Mouse (Mus musculus) spleen, adult 2 months (tissue): Measurements from ENCODE around the gene Alad. TPM values are rescaled to one million over a fixed set of nuclear protein-coding genes. Genes with fewer than 3 reads are reported as not detected.

Source experiments
- DNase-seq, 2 experiments: peaks; one replicate each; pipeline versions ENCODE4 v3.0.0 to v3.0.0-alpha.2; 2012 to 2021; ENCODE audit warnings: low spot score in 2 of 2, low read depth in 1 of 2
- H3K27ac ChIP-seq: fragments of 200-500 bp; 2 replicates; pipeline ENCODE4 v1.5.1; 2012; ENCODE audit warnings: low read length, inconsistent platforms; ENCODE audit not compliant: insufficient read depth
- H3K27me3 ChIP-seq: fragments of 200-500 bp; 2 replicates; pipeline ENCODE4 v1.6.1; 2012; ENCODE audit warnings: mild to moderate bottlenecking, moderate library complexity, low read length, inconsistent platforms; ENCODE audit not compliant: control insufficient read depth, insufficient read depth
- H3K36me3 ChIP-seq: fragments of 200-500 bp; 2 replicates; pipeline ENCODE4 v1.6.1; 2012; ENCODE audit warnings: mild to moderate bottlenecking, low read length, inconsistent platforms; ENCODE audit not compliant: control insufficient read depth, insufficient read depth
- H3K4me1 ChIP-seq: fragments of 200-500 bp; 2 replicates; pipeline ENCODE4 v1.6.1; 2011; ENCODE audit warnings: inconsistent platforms; ENCODE audit not compliant: control insufficient read depth, insufficient read depth, insufficient read length
- H3K4me3 ChIP-seq: fragments of 200-500 bp; 2 replicates; pipeline ENCODE4 v1.5.1; 2011; ENCODE audit warnings: mild to moderate bottlenecking, inconsistent platforms; ENCODE audit not compliant: insufficient read depth, insufficient read length; ENCODE audit errors: extremely low read depth
- CTCF ChIP-seq: fragments of 200-500 bp; IDR thresholded peaks from 2 replicates; pipeline ENCODE4 v1.5.1; 2011; ENCODE audit warnings: mild to moderate bottlenecking, inconsistent platforms; ENCODE audit not compliant: insufficient read depth, insufficient read length, insufficient replicate concordance; ENCODE audit errors: extremely low read depth
- POLR2A ChIP-seq: fragments of 200-500 bp; IDR thresholded peaks from 2 replicates; pipeline ENCODE4 v1.6.1; 2011; ENCODE audit warnings: low read depth, low read length, inconsistent platforms
- WGBS: fragments of 180-500 bp; shearing (Covaris S2); methylation state at CpG from one replicate; pipeline ENCODE4 v1.1.7; 2018; 5-methylcytosine and 5-hydroxymethylcytosine counted together
- polyA plus RNA-seq: library from polyadenylated mRNA; depleted of rRNA; stranded (reverse); fragments of >200 nt; gene quantifications from 2 replicates; pipeline ENCODE4 v1.2.3, GENCODE M21; 2012

The Alad gene
- polyA plus RNA-seq, 1 experiment = 128 TPM

GRCm38 (mm10) chr4:62527655-62528054 is 7.9 kb upstream of the Alad start:
- Histone ChIP-seq H3K4me1 (peaks cover 4% of the 10 kb centered on the region; the same call in 1 of the 2 replicates), H3K27ac (no peak overlapping the region), H3K36me3 (no peaks in the 10 kb centered on the region), H3K27me3 (no peaks in the 10 kb centered on the region), H3K4me3 (no peak overlapping the region)
- TF ChIP-seq POLR2A (no peak), CTCF (no peak)
- WGBS = 74% methylated on average over 4 of the region's 4 CpGs
- DNase-seq = no peak

DNA sequence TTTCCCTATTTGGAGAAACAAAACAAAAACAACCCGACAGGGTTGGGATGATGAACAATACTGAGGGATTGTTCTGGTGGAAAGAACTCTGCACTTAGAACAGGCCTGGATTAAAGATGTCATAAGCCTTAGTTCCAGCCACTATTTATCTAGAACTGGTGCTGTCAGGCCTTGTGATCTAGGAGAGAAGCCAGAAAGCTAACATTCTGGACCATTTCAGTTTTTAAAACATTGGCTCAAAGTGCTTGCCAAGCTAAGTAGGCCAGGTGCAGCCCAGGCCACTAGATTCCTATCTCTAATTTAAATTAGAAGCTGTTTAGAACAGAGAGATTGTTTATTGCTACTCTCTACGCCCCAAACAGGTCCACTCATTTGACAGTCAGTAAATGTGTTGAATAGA is 6.5 kb upstream of the Alad start:
- no peaks in the 10 kb centered on the region for H3K27me3 ChIP-seq
- 66% methylated on average over 2 of the region's 2 CpGs for WGBS
- H3K36me3 ChIP-seq = no peaks in the 10 kb centered on the region
- no peak overlapping the region for H3K4me3 ChIP-seq
- TF ChIP-seq POLR2A = no peak
- no peak for TF ChIP-seq CTCF
- DNase-seq = no peak
- peaks cover 4% of the 10 kb centered on the region; the same call in 1 of the 2 replicates for H3K4me1 ChIP-seq
- no peak overlapping the region for H3K27ac ChIP-seq

DNA sequence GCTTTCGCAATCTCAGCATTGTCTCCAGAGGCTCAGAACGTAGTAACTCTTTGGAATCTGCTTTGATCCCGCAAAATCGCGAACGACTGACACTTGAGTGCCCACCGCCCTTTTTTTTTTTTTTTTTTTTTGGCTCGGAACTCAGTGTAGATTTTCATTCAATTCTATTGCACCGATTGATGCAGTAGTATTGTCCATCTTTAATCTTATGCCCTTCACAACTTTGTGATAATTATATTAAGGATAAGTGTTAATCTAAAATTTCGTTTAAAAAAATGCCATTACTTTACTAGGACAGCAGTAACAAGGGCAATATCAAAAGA is 5.7 kb upstream of the Alad start:
- Histone ChIP-seq H3K36me3 (no peaks in the 10 kb centered on the region), H3K4me1 (peaks cover 4% of the 10 kb centered on the region; the same call in 1 of the 2 replicates), H3K27ac (no peak overlapping the region), H3K27me3 (no peaks in the 10 kb centered on the region), H3K4me3 (peak overlapping the region; percentile 51)
- TF ChIP-seq POLR2A = no peak
- TF ChIP-seq CTCF = no peak
- whole genome bisulfite sequencing = 1% methylated on average over 10 of the region's 10 CpGs
- DNase-seq = no peak

- DNase-seq = peak; percentile 90 to 95
- peak within 1 kb of the TSS; percentile 97 for H3K4me3 ChIP-seq
- WGBS = under 1% methylated on average over 59 of the region's 59 CpGs
- no peaks in the 10 kb centered on the region for H3K27me3 ChIP-seq
- H3K27ac ChIP-seq = peak within 1 kb of the TSS; percentile 90
- H3K4me1 ChIP-seq = peaks cover 4% of the 10 kb centered on the region; the same call in 1 of the 2 replicates
- no peaks in the 10 kb centered on the region for H3K36me3 ChIP-seq
- no peak for TF ChIP-seq CTCF
- no peak for TF ChIP-seq POLR2A
These were observed 5.2 kb upstream of the Alad start, which contains the start of the genes Pole3 and 4933430I17Rik for GRCm38 (mm10) chr4:62524651-62525488. Gene Pole3 (minus strand): TSS chr4:62525068. Gene 4933430I17Rik (plus strand): TSS chr4:62525369.

- Histone ChIP-seq H3K36me3 (no peaks in the 10 kb centered on the region), H3K27ac (no peak overlapping the region), H3K27me3 (no peaks in the 10 kb centered on the region), H3K4me1 (peaks cover 14% of the 10 kb centered on the region; the same call in 1 of the 2 replicates), H3K4me3 (no peak overlapping the region)
- no peak for DNase-seq
- 73% methylated on average over 2 of the region's 2 CpGs for WGBS
- TF ChIP-seq POLR2A = no peak
- TF ChIP-seq CTCF = no peak
These were observed 1.2 kb upstream of the Alad start for GRCm38 (mm10) chr4:62520892-62521400.

DNA sequence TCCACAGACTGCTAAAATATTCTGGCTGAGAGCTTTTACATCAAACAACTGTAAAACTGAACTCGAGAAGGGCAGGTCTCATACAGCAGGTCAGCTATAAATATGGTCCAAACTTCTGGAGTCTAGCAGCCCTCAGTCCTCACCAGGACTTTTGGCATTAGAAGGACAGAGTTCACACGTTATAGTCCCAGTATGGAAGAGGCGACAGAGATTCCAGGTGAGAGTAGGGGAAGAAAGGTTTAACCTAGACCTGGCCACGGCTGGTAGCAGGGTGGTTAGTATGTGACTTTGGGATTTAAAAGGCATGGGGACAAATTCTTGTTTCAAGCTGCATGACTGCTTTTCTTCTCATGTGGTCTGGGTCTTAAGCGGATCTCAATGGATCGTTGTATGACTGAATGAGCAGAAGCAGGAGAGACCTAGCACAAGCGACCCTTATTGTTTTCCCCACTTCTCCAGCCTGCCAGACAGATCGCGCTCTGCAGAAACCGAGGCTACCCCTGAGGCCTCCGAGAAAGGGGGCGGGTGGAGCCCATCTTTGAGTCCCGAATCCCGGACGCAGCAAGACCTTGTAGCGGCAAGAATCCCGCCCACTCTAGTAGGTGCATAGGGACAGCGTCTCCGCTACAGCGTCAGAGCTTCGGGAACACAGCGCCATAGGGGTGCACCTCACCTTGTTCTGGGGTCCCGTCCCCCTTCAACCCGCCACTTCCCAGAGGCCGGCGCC is 433 bp downstream of the Alad start:
- Histone ChIP-seq H3K4me3 (peak overlapping the region; percentile 97), H3K27me3 (no peaks in the 10 kb centered on the region), H3K4me1 (peaks cover 11% of the 10 kb centered on the region; the same call in 1 of the 2 replicates), H3K36me3 (no peaks in the 10 kb centered on the region), H3K27ac (peak overlapping the region; percentile 60; the same call in 1 of the 2 replicates)
- TF ChIP-seq CTCF (no peak), POLR2A (no peak)
- no peak for DNase-seq
- 1% methylated on average over 26 of the region's 26 CpGs for WGBS
